Mouse (Mus musculus) small intestine, adult 2 months (tissue): ENCODE data around the gene Pfn2.

Experiments used
- CTCF ChIP-seq: fragments of 200-500 bp; IDR thresholded peaks from 2 replicates; pipeline ENCODE4 v1.5.1; 2012; ENCODE audit warnings: low read depth, mild to moderate bottlenecking, control low read depth, inconsistent platforms, low read length, moderate library complexity, mixed read lengths; ENCODE audit not compliant: insufficient replicate concordance, insufficient read length; ENCODE audit errors: extremely low read depth
- POLR2A ChIP-seq: fragments of 200-500 bp; IDR thresholded peaks from 2 replicates; pipeline ENCODE4 v1.6.1; 2012; ENCODE audit warnings: low read depth, mild to moderate bottlenecking, control low read depth, inconsistent platforms, low read length, moderate library complexity

DNA sequence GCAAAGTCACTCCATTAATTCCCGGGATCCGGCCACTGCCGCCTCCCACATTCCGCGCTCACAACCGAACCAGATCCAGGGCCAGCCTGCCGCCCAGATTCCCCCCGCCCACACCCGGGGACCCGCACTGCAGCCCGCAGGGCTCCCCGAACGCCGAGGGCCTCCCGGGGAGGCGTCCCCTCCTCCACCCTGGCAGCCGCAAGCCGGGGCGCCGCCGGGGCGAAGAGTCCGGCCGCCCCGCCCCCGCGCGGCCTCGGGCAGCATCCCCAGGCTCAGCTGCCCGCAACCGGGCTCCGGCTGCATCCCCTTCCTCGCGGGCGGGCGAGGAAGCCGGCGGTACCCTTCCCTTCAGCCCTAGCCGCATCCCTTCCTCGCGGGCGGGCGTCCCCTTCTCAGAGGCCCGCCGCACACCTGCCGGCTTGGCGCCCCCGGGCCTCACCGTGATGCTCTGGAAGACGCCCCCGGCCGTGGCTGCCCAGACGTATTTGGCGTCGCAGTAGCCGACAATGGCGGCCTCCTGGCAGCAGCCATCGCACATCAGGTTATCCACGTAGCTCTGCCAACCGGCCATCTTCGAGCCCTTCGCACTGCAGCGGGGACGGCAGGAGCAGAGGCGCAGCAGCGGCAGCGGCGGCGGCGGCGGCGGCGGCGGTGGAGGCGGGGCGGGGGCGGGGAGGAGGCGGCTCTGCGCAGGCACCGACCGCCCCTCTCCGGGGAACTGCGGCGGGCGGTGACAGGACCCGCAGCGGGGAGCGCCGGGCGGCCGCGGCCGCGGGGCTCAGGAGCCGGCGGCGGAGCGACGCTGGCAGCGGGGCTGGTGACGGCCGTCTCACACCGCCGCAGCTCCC is 743 bp downstream of the Pfn2 start:
- TF ChIP-seq POLR2A = no peak
- no peak for TF ChIP-seq CTCF
